Mouse (Mus musculus) B cell, adult 2 months (primary cell): ENCODE measurements around the gene Gusb.

ENCODE experiments used
- DNase-seq, 2 experiments: peaks; one replicate each; pipeline ENCODE4 v3.0.0; 2022

The Gusb gene

GRCm38 (mm10) chr5:129968417-129968816, 34.4 kb downstream of the Gusb start:
- DNase-seq: no peak

GRCm38 (mm10) chr5:129966448-129966847, 36.4 kb downstream of the Gusb start:
- no peak for DNase-seq

- no peak for DNase-seq
These were observed 39.6 kb downstream of the Gusb start for GRCm38 (mm10) chr5:129963224-129963623.

GRCm38 (mm10) chr5:129955792-129956191, 47.1 kb downstream of the Gusb start:
- DNase-seq: no peak

GRCm38 (mm10) chr5:129954473-129955254, 48.2 kb downstream of the Gusb start:
- DNase-seq: no peak

DNA sequence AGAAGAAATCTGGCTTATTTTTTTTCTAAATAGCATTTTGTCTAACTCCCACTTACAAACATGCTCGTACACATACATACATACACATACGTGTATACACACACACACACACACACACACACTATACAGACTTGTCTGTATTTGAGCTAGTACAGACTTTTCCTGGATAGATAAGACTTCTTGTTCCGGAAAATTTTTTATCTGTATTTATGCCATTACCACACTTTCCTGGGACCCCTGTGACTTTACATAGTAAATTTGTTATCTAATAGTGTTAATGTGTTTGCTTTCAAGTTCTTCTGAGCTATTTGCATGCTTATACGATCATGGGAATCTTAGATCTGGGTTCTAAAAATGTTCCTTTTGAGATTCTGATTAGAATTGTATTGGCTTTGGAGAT, 50.7 kb downstream of the Gusb start:
- DNase-seq: no peak

- no peak for DNase-seq
These were observed 55.3 kb downstream of the Gusb start for GRCm38 (mm10) chr5:129947528-129948033.

DNA sequence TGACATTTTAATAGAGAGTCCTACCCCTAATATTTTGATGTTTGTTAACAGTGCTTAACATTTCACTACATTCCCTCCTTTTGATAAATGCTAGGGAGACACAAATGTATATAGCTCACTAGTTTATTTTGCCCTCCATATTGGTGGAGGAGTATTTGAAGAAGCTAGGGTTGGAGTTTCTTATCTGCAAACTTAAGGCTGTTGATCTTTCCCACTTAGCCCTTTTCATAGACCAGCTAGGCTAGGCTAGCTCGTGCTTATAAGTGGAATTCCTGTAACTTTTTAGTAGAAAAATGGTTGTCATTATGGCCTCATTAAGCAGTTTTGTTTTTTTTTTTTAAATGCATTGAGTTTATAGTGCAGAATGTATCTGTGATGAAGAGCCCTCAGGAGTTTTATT, 59.4 kb downstream of the Gusb start:
- no peak for DNase-seq

DNA sequence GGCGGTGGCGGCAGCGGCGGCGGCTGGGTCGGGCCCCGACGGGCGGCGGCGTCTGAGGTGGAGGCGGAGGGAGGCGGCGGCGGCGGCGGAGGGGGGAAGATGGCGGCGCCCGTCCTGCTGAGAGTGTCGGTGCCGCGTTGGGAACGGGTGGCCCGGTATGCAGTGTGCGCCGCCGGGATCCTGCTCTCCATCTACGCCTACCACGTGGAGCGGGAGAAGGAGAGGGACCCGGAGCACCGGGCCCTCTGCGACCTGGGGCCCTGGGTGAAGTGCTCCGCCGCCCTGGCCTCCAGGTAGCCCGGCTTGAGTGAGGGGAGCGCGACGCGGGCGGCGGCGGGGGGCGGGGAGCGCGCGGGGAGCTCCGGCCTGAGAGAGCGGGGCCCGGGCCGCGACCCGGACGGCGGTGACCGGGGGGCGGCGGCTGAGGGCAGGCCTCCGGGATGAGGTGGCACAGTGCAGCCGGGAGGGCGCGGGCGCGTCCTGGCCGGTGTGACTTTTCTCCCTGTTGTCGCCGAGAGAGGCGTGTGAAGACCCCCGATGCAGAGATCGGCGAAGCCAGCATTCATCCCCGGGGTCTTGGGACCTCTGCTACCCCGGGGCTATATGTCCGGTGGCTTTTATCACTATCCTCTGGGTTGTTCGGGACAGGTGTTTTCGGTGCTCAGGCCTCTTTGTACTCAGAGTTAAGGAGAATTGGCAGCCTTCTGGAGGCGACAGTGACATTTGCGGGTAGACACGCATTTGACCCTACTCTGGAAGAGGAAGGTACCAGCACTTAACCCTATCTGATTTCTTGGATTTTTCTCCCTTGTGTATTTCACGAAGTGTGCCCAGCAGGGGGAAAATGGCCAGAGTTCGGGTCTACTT, 60.5 kb downstream of the Gusb start:
- DNase-seq: peak; percentile 32 to 38

DNA sequence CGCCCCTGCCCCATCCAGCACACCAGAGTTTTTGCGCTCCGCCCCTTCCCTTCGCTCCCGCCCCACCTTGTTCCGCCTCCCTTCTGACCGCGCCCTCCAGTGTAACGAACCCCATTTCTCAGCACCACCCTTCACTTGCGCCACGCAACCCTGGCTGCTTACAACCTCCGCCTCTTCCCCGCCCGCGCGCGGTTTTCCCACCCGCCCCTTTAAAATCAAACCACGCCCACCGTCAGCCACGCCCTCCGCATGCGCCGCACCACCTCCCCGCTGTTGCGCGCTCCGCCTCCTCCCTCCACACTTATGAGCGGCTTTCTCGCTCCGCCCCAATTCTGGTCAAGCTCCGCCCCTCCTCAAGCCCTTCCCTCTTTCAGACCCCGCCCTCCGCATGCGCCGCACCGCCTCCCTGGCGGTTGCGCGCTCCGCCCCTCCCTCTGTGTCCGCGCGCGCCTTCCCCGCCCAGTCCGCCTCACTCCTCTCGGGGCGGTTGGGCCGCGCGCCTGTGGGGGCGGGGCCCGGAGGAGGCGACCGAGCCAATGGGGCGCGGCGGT, 61.3 kb downstream of the Gusb start, which contains the start of gene Vkorc1l1:
TSS of gene Vkorc1l1 (plus strand) at position 476 of the 551 bp plus-strand sequence.
- peak; percentile 99 for DNase-seq

GRCm38 (mm10) chr5:129940736-129941494, 61.9 kb downstream of the Gusb start:
- no peak for DNase-seq

DNA sequence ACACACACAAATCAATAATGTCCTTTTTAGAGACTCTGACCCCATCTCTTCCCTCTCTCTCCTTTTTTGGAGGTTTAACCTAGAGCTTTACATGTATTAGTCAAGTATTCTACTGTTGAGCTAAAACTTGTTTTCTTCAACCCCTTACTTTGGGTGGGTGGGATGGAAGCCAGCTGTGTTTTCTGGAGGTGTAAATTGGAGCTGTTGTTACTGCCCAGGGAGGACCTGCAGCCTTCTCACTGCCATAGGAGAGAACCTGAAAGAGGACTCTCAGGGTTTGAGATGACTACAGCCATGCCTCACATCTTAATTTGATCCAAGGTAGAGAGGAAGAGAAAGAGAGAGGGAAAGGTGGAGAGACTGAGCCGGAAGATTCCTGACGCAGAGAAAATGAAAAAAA, 62.6 kb downstream of the Gusb start:
- no peak for DNase-seq
